ENCODE assay signal across 11 mouse cellular contexts in the genomic region with DNA sequence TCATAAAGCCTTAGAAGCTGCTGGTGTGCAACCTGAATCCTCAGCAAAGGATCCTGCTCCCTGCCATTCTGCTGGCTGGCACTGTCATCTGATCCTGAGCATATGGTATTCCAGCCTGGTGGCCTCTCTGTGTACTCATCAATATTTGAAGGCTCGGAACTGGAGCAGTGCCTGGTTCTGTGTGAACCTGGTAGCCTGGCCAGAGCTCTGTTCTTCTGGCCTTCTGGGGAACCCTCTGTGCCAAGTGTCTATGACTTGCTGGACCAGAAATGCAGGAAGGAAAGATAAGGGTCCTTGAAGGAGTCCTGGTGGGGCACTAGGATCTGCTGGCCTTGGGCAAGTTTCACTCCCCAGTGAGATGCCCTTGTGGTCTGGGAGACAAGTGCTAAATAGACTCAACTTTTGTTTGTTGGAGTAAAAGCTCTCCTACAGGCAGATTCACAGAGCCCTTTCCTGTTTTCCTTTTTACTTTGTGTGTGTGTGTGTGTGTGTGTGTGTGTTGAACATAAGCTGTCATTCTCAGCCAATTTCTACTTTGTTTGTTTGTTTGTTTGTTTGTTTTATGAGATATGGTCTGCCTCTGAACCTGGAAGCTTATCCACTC. TPM values are rescaled to one million over a fixed set of nuclear protein-coding genes. Genes with fewer than 3 reads are reported as not detected.
A peak's percentile ranks its signal among the peaks of the same experiment; 100 is the strongest.
DNase-seq lines count a peak whose midpoint lies in the region; ATAC-seq and TF ChIP-seq lines count a peak whose summit lies in the region.
"Had no signal": no experiment of that assay in that cellular context is flagged by ENCODE, and none has a peak within 500 bp of the region (broad histone marks: within the 10 kb centered on the region; RNA-seq: fewer than 3 reads in every experiment).

No protein-coding gene starts in this region.

- no peak overlapping the region; the same call in 1 of the 2 replicates for H3K27ac ChIP-seq in liver, postnatal 0 days (ENCODE audit: low read depth)
- H3K27ac ChIP-seq: midbrain, embryonic 13.5 days had no signal

- no peak for TF ChIP-seq CTCF in liver, postnatal 0 days (IDR thresholded peaks at IDR 0.05; ENCODE audit: low read depth)

- H3K4me3 ChIP-seq in liver, postnatal 0 days (ENCODE audit: low read depth, low read length) = no peak overlapping the region
- H3K4me3 ChIP-seq: midbrain, embryonic 13.5 days had no signal

- peak; percentile 52 for DNase-seq in adrenal gland, adult 2 months
- no peak for DNase-seq in adrenal gland, postnatal 4 days (ENCODE audit: low spot score in 2 of 2)
- peak; percentile 32 for DNase-seq in liver, postnatal 0 days
- no peak for DNase-seq in liver
- DNase-seq in cerebellum, postnatal 10 days = peak; percentile 90 to 94
- peak; percentile 49 to 65 for DNase-seq in lung, postnatal 4 days
- no peak for DNase-seq in left cerebral cortex, postnatal 10 days (ENCODE audit: extremely low spot score in 1 of 2, low spot score in 2 of 2)
- no peak for DNase-seq in kidney, adult 11 months
- DNase-seq: embryo, embryonic 11 days; heart, postnatal 36 days had no signal

- H3K9me3 ChIP-seq in liver, postnatal 0 days (ENCODE audit: low read length) = no peaks in the 10 kb centered on the region
- H3K9me3 ChIP-seq: midbrain, embryonic 13.5 days had no signal

- H3K4me1 ChIP-seq in liver, postnatal 0 days (ENCODE audit: insufficient read depth) = peaks cover 36% of the 10 kb centered on the region

- no peaks in the 10 kb centered on the region for H3K36me3 ChIP-seq in liver, postnatal 0 days (replicated peaks; ENCODE audit: insufficient read depth, low read length)
- H3K36me3 ChIP-seq: midbrain, embryonic 13.5 days had no signal

- peak; percentile 36 for ATAC-seq in liver, postnatal 0 days
- ATAC-seq: midbrain, embryonic 13.5 days had no signal

- intact Hi-C loops in left cerebral cortex, postnatal 10 days (cut with DNase I) = no loop called here

- no peaks in the 10 kb centered on the region for H3K27me3 ChIP-seq in liver, postnatal 0 days (ENCODE audit: insufficient read depth, low read length)
- H3K27me3 ChIP-seq: midbrain, embryonic 13.5 days had no signal

- no peak overlapping the region for H3K4me2 ChIP-seq in liver, postnatal 0 days (ENCODE audit: low read depth, low read length)
- H3K4me2 ChIP-seq: midbrain, embryonic 13.5 days had no signal

- WGBS in liver, postnatal 0 days (ENCODE audit: insufficient replicate concordance) = 60% methylated on average over 1 of the region's 1 CpGs

- TF ChIP-seq EP300 in liver, postnatal 0 days (IDR thresholded peaks at IDR 0.05; ENCODE audit: low read depth) = no peak

- H3K9ac ChIP-seq in liver, postnatal 0 days (replicated peaks) = no peak overlapping the region
- H3K9ac ChIP-seq: midbrain, embryonic 13.5 days had no signal

RNA-seq across cellular contexts. Expression of gene Chka, which starts 5.7 kb away (rescaled TPM):
- 100 to 1,000 TPM in 1 of 2 experiments, 10 to 100 TPM in 1; 42.1 to 124 TPM for total RNA-seq in adrenal gland, adult 2 months (2021)
- 149 and 154 TPM in 2 replicates for polyA plus RNA-seq in adrenal gland, adult 2 months (2012; rRNA removed)
- 10 to 100 TPM; 63.5 to 70.5 TPM for total RNA-seq in adrenal gland, postnatal 4 days (2021)
- polyA plus RNA-seq in liver, postnatal 0 days (2015; fragmentation: Nextera tagmentation; extraction: Ambion mirVana) = 24.8 and 48.6 TPM in 2 replicates
- 10 to 100 TPM; 77.3 to 93.0 TPM for total RNA-seq in left cerebral cortex, postnatal 10 days (2021)

Comparison
In these comparisons a context has a peak if more than half of its experiments do, and no peak if none do; other contexts are left out.
1. DNase-seq: peak in adrenal gland, adult 2 months (single experiment), liver, postnatal 0 days (single experiment), cerebellum, postnatal 10 days (2 of 2) and lung, postnatal 4 days (2 of 2); none in adrenal gland, postnatal 4 days (0 of 2), liver (single experiment), left cerebral cortex, postnatal 10 days (0 of 2) and kidney, adult 11 months (single experiment).